Mouse (Mus musculus): ENCODE results near the gene Gm42878. TPM values are rescaled to one million over a fixed set of nuclear protein-coding genes. Genes with fewer than 3 reads are reported as not detected.

Gm42878 gene
- polyA plus RNA-seq, 1 experiment = 0.13 TPM

DNA sequence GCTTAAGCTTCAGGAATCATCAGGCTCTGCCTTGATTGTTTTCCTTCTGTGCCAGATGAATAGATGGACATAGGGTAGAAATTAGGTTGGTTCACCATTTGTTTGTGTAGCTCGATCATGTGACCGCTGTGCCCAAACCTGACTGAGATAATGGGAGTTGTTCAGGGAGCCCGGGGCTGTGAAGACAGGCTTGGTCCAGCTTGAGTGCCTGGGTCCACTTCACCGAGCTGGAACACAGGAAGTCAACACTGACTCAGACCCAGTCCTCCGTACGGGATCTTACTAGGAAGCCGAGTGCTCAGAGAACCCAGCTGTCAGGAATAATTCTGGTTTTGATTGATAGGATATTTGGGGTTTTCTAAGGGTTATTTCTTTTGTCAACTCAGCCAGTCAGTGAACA is 70.7 kb downstream of the Gm42878 start:
- Histone ChIP-seq H3K4me3 (no peak overlapping the region), H3K36me3 (ENCODE audit: control insufficient read depth, insufficient read depth) (no peaks in the 10 kb centered on the region), H3ac (ENCODE audit: control insufficient read depth, insufficient read length) (no peak overlapping the region), H3K4me2 (ENCODE audit: low read depth) (no peak overlapping the region), H3K27me3 (ENCODE audit: control insufficient read depth, insufficient read depth, insufficient read length) (no peaks in the 10 kb centered on the region), H3K79me2 (ENCODE audit: control insufficient read depth, insufficient read depth) (no peaks in the 10 kb centered on the region)
- no peak for TF ChIP-seq TCF12 (IDR thresholded peaks at IDR 0.05; ENCODE audit: insufficient read depth, poor library complexity, severe bottlenecking)
- TF ChIP-seq POLR2A (IDR thresholded peaks at IDR 0.05; ENCODE audit: insufficient read length, low read depth) = no peak
- no peak for TF ChIP-seq MYOG (IDR thresholded peaks at IDR 0.05; ENCODE audit: control insufficient read depth in 1 of 3, insufficient read depth in 1 of 3, insufficient read length in 2 of 3, low read depth in 2 of 3)
- TF ChIP-seq POLR2AphosphoS2 (IDR thresholded peaks at IDR 0.05; ENCODE audit: insufficient read length, low read depth) = no peak
- TF ChIP-seq SRF (IDR thresholded peaks at IDR 0.05; ENCODE audit: control insufficient read depth, insufficient read length, low read depth) = no peak
- no peak for TF ChIP-seq TCF3 (IDR thresholded peaks at IDR 0.05; ENCODE audit: insufficient read length, low read depth)
- no peak for TF ChIP-seq CEBPB (IDR thresholded peaks at IDR 0.05; ENCODE audit: insufficient read depth, poor library complexity, severe bottlenecking)
- no peak for TF ChIP-seq E2F4 (IDR thresholded peaks at IDR 0.05; ENCODE audit: insufficient read depth)
- no peak for TF ChIP-seq MAX (IDR thresholded peaks at IDR 0.05; ENCODE audit: low read depth)
- TF ChIP-seq MYOD1 (IDR thresholded peaks at IDR 0.05; ENCODE audit: control insufficient read depth in 1 of 3, insufficient read length in 2 of 3, low read depth in 2 of 3) = no peak
- TF ChIP-seq REST (IDR thresholded peaks at IDR 0.05; ENCODE audit: insufficient read depth, insufficient read length) = no peak
- TF ChIP-seq USF1 (IDR thresholded peaks at IDR 0.05; ENCODE audit: low read depth) = no peak

DNA sequence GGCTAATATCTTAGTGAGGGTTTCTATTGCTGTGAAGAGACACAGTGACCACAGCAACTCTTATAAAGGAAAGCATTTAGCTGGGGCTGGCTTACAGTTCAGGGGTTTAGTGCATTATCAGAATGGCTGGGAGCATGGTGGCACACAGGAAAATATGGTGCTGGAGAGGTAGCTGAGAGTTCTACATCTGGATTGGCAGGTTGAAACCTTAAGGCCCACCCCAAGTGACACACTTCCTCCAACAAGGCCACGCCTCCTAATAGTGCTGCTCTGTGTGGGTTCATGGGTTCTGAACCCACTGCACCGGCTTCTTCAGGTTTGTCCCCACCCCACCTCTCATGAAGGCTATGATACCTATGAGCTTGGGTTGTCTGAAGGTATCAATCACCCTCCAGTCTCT is 72.9 kb downstream of the Gm42878 start:
- no peak for TF ChIP-seq MAX (IDR thresholded peaks at IDR 0.05; ENCODE audit: low read depth)
- TF ChIP-seq SRF (IDR thresholded peaks at IDR 0.05; ENCODE audit: control insufficient read depth, insufficient read length, low read depth) = no peak
- no peak for TF ChIP-seq USF1 (IDR thresholded peaks at IDR 0.05; ENCODE audit: low read depth)
- no peak for TF ChIP-seq REST (IDR thresholded peaks at IDR 0.05; ENCODE audit: insufficient read depth, insufficient read length)
- TF ChIP-seq CEBPB (IDR thresholded peaks at IDR 0.05; ENCODE audit: insufficient read depth, poor library complexity, severe bottlenecking) = no peak
- no peak for TF ChIP-seq MYOD1 (IDR thresholded peaks at IDR 0.05; ENCODE audit: control insufficient read depth in 1 of 3, insufficient read length in 2 of 3, low read depth in 2 of 3)
- TF ChIP-seq MYOG (IDR thresholded peaks at IDR 0.05; ENCODE audit: control insufficient read depth in 1 of 3, insufficient read depth in 1 of 3, insufficient read length in 2 of 3, low read depth in 2 of 3) = no peak
- no peak for TF ChIP-seq POLR2A (IDR thresholded peaks at IDR 0.05; ENCODE audit: insufficient read length, low read depth)
- TF ChIP-seq TCF3 (IDR thresholded peaks at IDR 0.05; ENCODE audit: insufficient read length, low read depth) = no peak
- no peak for TF ChIP-seq E2F4 (IDR thresholded peaks at IDR 0.05; ENCODE audit: insufficient read depth)
- TF ChIP-seq TCF12 (IDR thresholded peaks at IDR 0.05; ENCODE audit: insufficient read depth, poor library complexity, severe bottlenecking) = no peak
- TF ChIP-seq POLR2AphosphoS2 (IDR thresholded peaks at IDR 0.05; ENCODE audit: insufficient read length, low read depth) = no peak
- no peaks in the 10 kb centered on the region for H3K36me3 ChIP-seq (ENCODE audit: control insufficient read depth, insufficient read depth)
- no peaks in the 10 kb centered on the region for H3K79me2 ChIP-seq (ENCODE audit: control insufficient read depth, insufficient read depth)
- H3ac ChIP-seq (ENCODE audit: control insufficient read depth, insufficient read length) = no peak overlapping the region
- H3K27me3 ChIP-seq (ENCODE audit: control insufficient read depth, insufficient read depth, insufficient read length) = peaks cover 6% of the 10 kb centered on the region
- H3K4me2 ChIP-seq (ENCODE audit: low read depth) = no peak overlapping the region
- no peak overlapping the region for H3K4me3 ChIP-seq

DNA sequence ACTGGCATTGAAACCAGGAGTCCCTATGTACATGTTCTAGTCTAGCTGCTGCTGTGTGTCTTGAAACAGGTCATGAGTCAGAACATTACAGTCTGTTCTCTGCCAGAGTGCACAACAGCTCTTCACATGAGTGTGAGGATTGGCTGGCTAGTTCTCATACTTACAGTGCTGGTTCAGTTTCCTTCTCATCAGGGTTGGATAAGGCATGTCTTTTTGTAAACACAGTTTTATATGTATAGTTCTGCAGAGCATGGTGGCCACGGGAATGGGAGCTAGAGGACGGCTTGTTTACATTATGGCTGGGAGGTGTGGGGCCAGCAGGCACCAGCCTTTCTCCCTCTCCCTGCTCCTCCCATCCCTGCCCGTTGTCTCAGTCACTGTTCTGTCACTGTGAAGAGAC is 75.7 kb downstream of the Gm42878 start:
- Histone ChIP-seq H3K36me3 (ENCODE audit: control insufficient read depth, insufficient read depth) (no peaks in the 10 kb centered on the region), H3K79me2 (ENCODE audit: control insufficient read depth, insufficient read depth) (no peaks in the 10 kb centered on the region), H3K4me3 (no peak overlapping the region), H3K27me3 (ENCODE audit: control insufficient read depth, insufficient read depth, insufficient read length) (peaks cover 7% of the 10 kb centered on the region), H3K4me2 (ENCODE audit: low read depth) (no peak overlapping the region), H3ac (ENCODE audit: control insufficient read depth, insufficient read length) (no peak overlapping the region)
- TF ChIP-seq TCF12 (IDR thresholded peaks at IDR 0.05; ENCODE audit: insufficient read depth, poor library complexity, severe bottlenecking) (no peak), MAX (IDR thresholded peaks at IDR 0.05; ENCODE audit: low read depth) (no peak), TCF3 (IDR thresholded peaks at IDR 0.05; ENCODE audit: insufficient read length, low read depth) (no peak), POLR2A (IDR thresholded peaks at IDR 0.05; ENCODE audit: insufficient read length, low read depth) (no peak), MYOD1 (IDR thresholded peaks at IDR 0.05; ENCODE audit: control insufficient read depth in 1 of 3, insufficient read length in 2 of 3, low read depth in 2 of 3) (no peak), SRF (IDR thresholded peaks at IDR 0.05; ENCODE audit: control insufficient read depth, insufficient read length, low read depth) (no peak), POLR2AphosphoS2 (IDR thresholded peaks at IDR 0.05; ENCODE audit: insufficient read length, low read depth) (no peak), REST (IDR thresholded peaks at IDR 0.05; ENCODE audit: insufficient read depth, insufficient read length) (no peak), CEBPB (IDR thresholded peaks at IDR 0.05; ENCODE audit: insufficient read depth, poor library complexity, severe bottlenecking) (no peak), USF1 (IDR thresholded peaks at IDR 0.05; ENCODE audit: low read depth) (no peak), E2F4 (IDR thresholded peaks at IDR 0.05; ENCODE audit: insufficient read depth) (no peak), MYOG (IDR thresholded peaks at IDR 0.05; ENCODE audit: control insufficient read depth in 1 of 3, insufficient read depth in 1 of 3, insufficient read length in 2 of 3, low read depth in 2 of 3) (no peak)

Other genes with a start within 250 kb of the Gm42878 start
- gene Trafd1, start 159.8 kb downstream of the Gm42878 start, polyA plus RNA-seq (2012; fragmentation: generic; extraction: Trizol) = 29.3 TPM
- 22.0 TPM for gene Naa25, start 147.5 kb downstream of the Gm42878 start, polyA plus RNA-seq (2012; fragmentation: generic; extraction: Trizol)
- gene Tmem116, start 93.6 kb downstream of the Gm42878 start, polyA plus RNA-seq (2012; fragmentation: generic; extraction: Trizol) = 3.3 TPM
- 86.0 TPM for gene Erp29, start 93.0 kb downstream of the Gm42878 start, polyA plus RNA-seq (2012; fragmentation: generic; extraction: Trizol)
- 0.02 TPM for gene Adam1b, start 42.0 kb downstream of the Gm42878 start, polyA plus RNA-seq (2012; fragmentation: generic; extraction: Trizol)
- gene Adam1a, start within 50 bp of the Gm42878 start, polyA plus RNA-seq (2012; fragmentation: generic; extraction: Trizol) = 0.77 TPM
- 100 TPM for gene Mapkapk5, start 423 bp upstream of the Gm42878 start, polyA plus RNA-seq (2012; fragmentation: generic; extraction: Trizol)
- 210 TPM for gene Aldh2, start 48.3 kb upstream of the Gm42878 start, polyA plus RNA-seq (2012; fragmentation: generic; extraction: Trizol)
- gene Acad12, start 73.5 kb upstream of the Gm42878 start, polyA plus RNA-seq (2012; fragmentation: generic; extraction: Trizol) = 2.1 TPM
- gene Acad10, start 115.0 kb upstream of the Gm42878 start, polyA plus RNA-seq (2012; fragmentation: generic; extraction: Trizol) = 4.7 TPM
- 40.9 TPM for gene Brap, start 115.1 kb upstream of the Gm42878 start, polyA plus RNA-seq (2012; fragmentation: generic; extraction: Trizol)
- gene Atxn2, start 165.9 kb upstream of the Gm42878 start, polyA plus RNA-seq (2012; fragmentation: generic; extraction: Trizol) = 95.3 TPM

All from myocyte (in vitro differentiated cells).